Mouse (Mus musculus) kidney, adult 2 months (tissue): ENCODE data around the gene Gm6993. TPM values are rescaled to one million over a fixed set of nuclear protein-coding genes. Genes with fewer than 3 reads are reported as not detected.
A peak's percentile ranks its signal among the peaks of the same experiment; 100 is the strongest.

ENCODE experiments used
- DNase-seq: peaks from one replicate; pipeline ENCODE4 v3.0.0; 2021
- H3K27ac ChIP-seq: fragments of 200-500 bp; 2 replicates; pipeline ENCODE4 v1.5.1; 2012; ENCODE audit warnings: low read depth, low read length, control low read depth, inconsistent platforms; ENCODE audit not compliant: insufficient read depth
- H3K27me3 ChIP-seq: fragments of 200-500 bp; replicated peaks from 2 replicates; pipeline ENCODE4 v1.6.1; 2012; ENCODE audit warnings: mild to moderate bottlenecking, moderate library complexity, low read length, inconsistent platforms; ENCODE audit not compliant: control insufficient read depth, insufficient read depth
- H3K36me3 ChIP-seq: fragments of 200-500 bp; 2 replicates; pipeline ENCODE4 v1.6.1; 2012; ENCODE audit warnings: mild to moderate bottlenecking, moderate library complexity, low read length, inconsistent platforms; ENCODE audit not compliant: control insufficient read depth, insufficient read depth
- H3K4me1 ChIP-seq: fragments of 200-500 bp; 2 replicates; pipeline ENCODE4 v1.6.1; 2011; ENCODE audit warnings: low read length; ENCODE audit not compliant: control insufficient read depth, insufficient read depth
- H3K4me3 ChIP-seq: fragments of 200-500 bp; 2 replicates; pipeline ENCODE4 v1.5.1; 2011; ENCODE audit warnings: mild to moderate bottlenecking, low read depth, low read length, control low read depth; ENCODE audit not compliant: insufficient read depth
- CTCF ChIP-seq: fragments of 200-500 bp; conservative IDR thresholded peaks from 2 replicates; pipeline ENCODE4 v1.5.1; 2011; ENCODE audit warnings: low read depth, mild to moderate bottlenecking, control low read depth, low read length, moderate library complexity, mixed read lengths; ENCODE audit not compliant: insufficient read depth, insufficient read length
- POLR2A ChIP-seq: fragments of 200-500 bp; IDR thresholded peaks from one replicate; pipeline ENCODE4 v1.6.1; 2011; ENCODE audit warnings: low read depth, low read length, control low read depth
- WGBS: fragments of 180-500 bp; shearing (Covaris S2); methylation state at CpG from one replicate; pipeline ENCODE4 v1.1.7; 2018; 5-methylcytosine and 5-hydroxymethylcytosine counted together
- polyA plus RNA-seq: library from polyadenylated mRNA; depleted of rRNA; stranded (reverse); fragments of >200 nt; gene quantifications from 2 replicates; pipeline ENCODE4 v1.2.3, GENCODE M21; 2012

Gm6993 gene
- polyA plus RNA-seq, 1 experiment: not detected

DNA sequence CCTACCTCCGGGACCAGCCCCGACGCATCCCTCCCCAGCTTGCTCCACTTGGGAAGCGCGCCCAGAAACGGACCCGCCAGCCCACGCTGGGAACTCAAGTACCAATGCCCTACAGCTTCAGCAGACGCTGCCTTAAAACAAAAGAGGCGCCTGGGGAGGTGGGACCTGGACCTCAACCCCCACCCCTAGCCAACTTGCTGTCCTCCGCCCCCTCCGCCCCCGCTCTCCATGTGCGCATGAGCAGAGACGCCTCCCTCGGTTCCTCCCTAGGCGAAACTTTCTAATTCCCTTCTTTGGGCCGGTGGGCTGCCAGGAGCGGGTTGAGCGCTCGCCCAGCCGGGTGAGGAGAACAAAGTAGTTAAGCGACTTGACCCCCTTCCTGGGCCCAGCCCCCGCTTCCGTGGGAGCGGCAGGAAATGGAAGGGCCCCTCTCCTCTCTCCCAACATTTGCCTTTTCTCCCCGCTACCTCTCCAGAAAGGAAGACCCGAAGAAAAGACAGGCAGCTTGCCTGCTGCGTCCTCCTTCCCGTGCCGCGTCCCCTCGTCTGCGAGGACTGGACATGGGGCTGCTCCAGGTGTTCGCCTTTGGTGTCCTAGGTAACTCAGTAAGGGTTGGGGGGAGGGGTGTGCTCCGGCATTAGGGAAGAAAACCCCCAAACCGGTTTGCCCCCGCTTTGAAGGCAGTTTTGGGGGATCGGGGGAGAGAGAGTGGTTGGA, 24.6 kb downstream of the Gm6993 start, which contains the start of gene Lamb1:
Lamb1 (plus strand) TSS at position 230 of the 717 bp plus-strand sequence.
- no peaks in the 10 kb centered on the region for H3K27me3 ChIP-seq
- peaks cover 27% of the 10 kb centered on the region for H3K4me1 ChIP-seq
- DNase-seq: peak; percentile 92
- WGBS: under 1% methylated on average over 39 of the region's 39 CpGs
- no peak for TF ChIP-seq POLR2A
- no peak for TF ChIP-seq CTCF
- peak within 1 kb of the TSS; percentile 93 for H3K27ac ChIP-seq
- peaks cover 6% of the 10 kb centered on the region; the same call in 1 of the 2 replicates for H3K36me3 ChIP-seq
- peak within 1 kb of the TSS; percentile 63 for H3K4me3 ChIP-seq

DNA sequence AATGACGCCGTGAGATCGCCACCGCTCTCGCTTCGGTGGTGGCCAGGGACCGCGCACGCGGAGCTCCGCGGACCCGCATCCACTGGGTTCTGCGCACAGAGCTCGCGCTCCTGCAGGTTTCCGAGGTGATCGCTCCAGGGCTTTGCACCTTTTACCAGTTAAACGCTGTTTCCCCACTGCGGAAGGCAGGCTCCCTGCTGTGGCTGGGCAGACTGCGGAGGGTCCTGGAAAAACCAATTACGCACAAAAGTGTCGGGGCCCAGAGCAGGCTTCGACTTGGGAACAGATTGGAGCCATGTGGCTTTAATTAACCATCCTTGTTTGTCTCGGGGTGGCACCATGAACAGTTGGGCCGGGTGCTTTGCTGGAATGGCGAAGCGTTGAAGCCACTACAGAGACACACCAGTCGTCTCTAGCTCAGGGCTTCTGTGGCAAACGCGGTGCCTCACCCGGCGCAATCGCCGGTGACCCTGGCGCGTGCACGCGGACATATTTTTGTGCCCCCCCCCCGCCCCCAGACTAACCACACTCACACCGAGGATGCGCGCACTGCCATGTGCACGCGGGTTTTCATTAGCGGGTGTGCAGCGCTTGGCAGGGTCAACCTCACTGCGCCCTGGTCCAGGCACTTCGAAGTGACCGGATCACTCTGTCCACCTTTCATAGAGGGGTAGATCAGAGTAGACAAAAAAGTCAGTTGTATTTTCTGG, 25.3 kb downstream of the Gm6993 start:
- DNase-seq: peak; percentile 56
- Histone ChIP-seq H3K4me3 (peak overlapping the region; percentile 63), H3K36me3 (peaks cover 9% of the 10 kb centered on the region), H3K27ac (peak overlapping the region; percentile 93), H3K27me3 (no peaks in the 10 kb centered on the region), H3K4me1 (peaks cover 30% of the 10 kb centered on the region)
- under 1% methylated on average over 50 of the region's 50 CpGs for WGBS
- no peak for TF ChIP-seq CTCF
- no peak for TF ChIP-seq POLR2A

DNA sequence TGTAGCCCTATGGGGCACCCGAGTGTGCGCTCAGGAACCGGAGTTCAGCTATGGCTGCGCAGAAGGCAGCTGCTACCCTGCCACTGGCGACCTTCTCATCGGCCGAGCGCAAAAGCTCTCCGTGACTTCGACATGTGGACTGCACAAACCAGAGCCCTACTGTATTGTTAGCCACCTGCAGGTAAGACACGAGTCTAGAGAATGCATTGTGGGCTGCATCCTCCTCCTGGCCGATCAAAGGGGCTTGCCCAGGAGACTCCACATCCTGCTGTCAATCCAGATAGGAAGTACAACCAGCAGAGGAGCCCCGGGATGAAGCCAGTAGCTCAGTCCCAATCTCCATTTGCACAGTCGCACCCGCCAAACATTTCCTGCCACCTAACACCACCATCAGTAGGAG, 26.1 kb downstream of the Gm6993 start:
- DNase-seq: peak; percentile 43
- 7% methylated on average over 15 of the region's 15 CpGs for WGBS
- TF ChIP-seq POLR2A (no peak), CTCF (no peak)
- Histone ChIP-seq H3K27me3 (no peaks in the 10 kb centered on the region), H3K4me3 (peak overlapping the region; percentile 45), H3K27ac (peak overlapping the region; percentile 18; the same call in 1 of the 2 replicates), H3K4me1 (peaks cover 37% of the 10 kb centered on the region), H3K36me3 (peaks cover 9% of the 10 kb centered on the region)

DNA sequence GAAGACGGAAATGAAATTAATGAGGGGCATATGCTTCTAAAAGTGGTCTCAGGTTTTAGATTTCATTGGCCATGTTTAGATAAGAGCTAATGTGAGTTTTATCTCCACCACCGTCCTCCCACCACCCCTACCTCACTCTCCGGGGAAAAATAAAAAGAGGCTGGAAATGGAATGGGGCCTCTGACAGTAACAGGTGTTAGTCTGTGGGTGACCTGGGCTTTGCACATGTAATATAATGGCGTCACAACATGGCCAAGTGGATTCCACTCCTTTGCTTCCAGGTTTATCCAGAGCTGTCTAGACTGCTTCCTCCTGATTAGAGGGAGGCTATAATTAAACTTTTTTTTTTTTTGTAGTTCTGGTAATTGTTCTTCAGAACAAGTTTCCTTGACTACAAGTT, 26.8 kb downstream of the Gm6993 start:
- 31% methylated on average over 4 of the region's 4 CpGs for WGBS
- H3K27me3 ChIP-seq: no peaks in the 10 kb centered on the region
- H3K4me3 ChIP-seq: no peak overlapping the region
- DNase-seq: no peak
- TF ChIP-seq CTCF (no peak), POLR2A (no peak)
- H3K27ac ChIP-seq: peak overlapping the region; percentile 18; the same call in 1 of the 2 replicates
- peaks cover 9% of the 10 kb centered on the region for H3K36me3 ChIP-seq
- peaks cover 40% of the 10 kb centered on the region for H3K4me1 ChIP-seq

GRCm38 (mm10) chr12:31268315-31268714, 27.7 kb downstream of the Gm6993 start:
- H3K4me3 ChIP-seq: no peak overlapping the region
- 0 out of 2 replicates have a peak overlapping the region, but pooled peaks have one; percentile 43 for H3K27ac ChIP-seq

GRCm38 (mm10) chr12:31269020-31269597, 28.5 kb downstream of the Gm6993 start:
- no peak for DNase-seq
- H3K4me3 ChIP-seq: no peak overlapping the region
- 33% methylated on average over 12 of the region's 12 CpGs for WGBS
- H3K27me3 ChIP-seq: no peaks in the 10 kb centered on the region
- peaks cover 42% of the 10 kb centered on the region for H3K4me1 ChIP-seq
- H3K36me3 ChIP-seq: peaks cover 10% of the 10 kb centered on the region
- TF ChIP-seq CTCF (no peak), POLR2A (no peak)
- H3K27ac ChIP-seq: peak overlapping the region; percentile 79

More at GRCm38 (mm10) chr12:31268315-31268714, 27.7 kb downstream of the Gm6993 start:
- H3K36me3 ChIP-seq: peaks cover 10% of the 10 kb centered on the region
- no peak for DNase-seq
- 33% methylated on average over 3 of the region's 3 CpGs for WGBS
- peaks cover 39% of the 10 kb centered on the region for H3K4me1 ChIP-seq
- TF ChIP-seq POLR2A (no peak), CTCF (no peak)
- H3K27me3 ChIP-seq: no peaks in the 10 kb centered on the region
